Mouse (Mus musculus): Measurements from ENCODE around the gene Tmem140. TPM values are rescaled to one million over a fixed set of nuclear protein-coding genes. Genes with fewer than 3 reads are reported as not detected.
A peak's percentile ranks its signal among the peaks of the same experiment; 100 is the strongest.

The Tmem140 gene
- polyA plus RNA-seq, 1 experiment from 2014 or later, result 2.5 TPM

- Histone ChIP-seq H3K4me3 (replicated peaks) (peak within 1 kb of the TSS; percentile 68), H3K36me3 (0 out of 2 replicates have a peak, but pooled peaks cover 6% of the 10 kb centered on the region), H3K27ac (peak within 1 kb of the TSS; percentile 91), H3K4me1 (peaks cover 19% of the 10 kb centered on the region), H3K27me3 (replicated peaks) (no peaks in the 10 kb centered on the region), H3K9ac (peak within 1 kb of the TSS; percentile 76), H3K9me3 (no peaks in the 10 kb centered on the region), H3K4me2 (peak within 1 kb of the TSS; percentile 57)
- under 1% methylated on average over 56 of the region's 56 CpGs for WGBS
- peak; percentile 92 for ATAC-seq (ENCODE audit: insufficient read depth, low FRiP score, low read depth)
Observed at GRCm38 (mm10) chr6:34877509-34878321, 14.8 kb downstream of the Tmem140 start, which contains the start of gene Cyren. Gene Cyren, minus strand, starts transcription at chr6:34878060.

- Histone ChIP-seq H3K9ac (no peak overlapping the region), H3K4me2 (no peak overlapping the region), H3K27me3 (replicated peaks) (no peaks in the 10 kb centered on the region), H3K27ac (no peak overlapping the region), H3K36me3 (peaks cover 8% of the 10 kb centered on the region; the same call in 1 of the 2 replicates), H3K4me1 (peaks cover 19% of the 10 kb centered on the region), H3K9me3 (no peaks in the 10 kb centered on the region), H3K4me3 (replicated peaks) (no peak overlapping the region)
- ATAC-seq (ENCODE audit: insufficient read depth, low FRiP score, low read depth), result no peak
- 87% methylated on average over 16 of the region's 16 CpGs for WGBS
Observed at GRCm38 (mm10) chr6:34879101-34879740, 16.3 kb downstream of the Tmem140 start.

- Histone ChIP-seq H3K4me2 (no peak overlapping the region), H3K4me1 (peaks cover 19% of the 10 kb centered on the region), H3K4me3 (replicated peaks) (no peak overlapping the region), H3K36me3 (peaks cover 8% of the 10 kb centered on the region; the same call in 1 of the 2 replicates), H3K9me3 (no peaks in the 10 kb centered on the region), H3K27ac (no peak overlapping the region), H3K27me3 (replicated peaks) (no peaks in the 10 kb centered on the region), H3K9ac (no peak overlapping the region)
- ATAC-seq (ENCODE audit: insufficient read depth, low FRiP score, low read depth), result no peak
- WGBS, result 58% methylated on average over 6 of the region's 6 CpGs
Observed at GRCm38 (mm10) chr6:34879911-34880475, 17.0 kb downstream of the Tmem140 start.

- H3K27ac ChIP-seq, result no peak overlapping the region
- no peak overlapping the region for H3K4me2 ChIP-seq
- H3K27me3 ChIP-seq (replicated peaks), result no peaks in the 10 kb centered on the region
- no peaks in the 10 kb centered on the region for H3K9me3 ChIP-seq
- H3K9ac ChIP-seq, result no peak overlapping the region
- H3K4me1 ChIP-seq, result no peaks in the 10 kb centered on the region
- WGBS, result 74% methylated on average over 7 of the region's 7 CpGs
- peaks cover 22% of the 10 kb centered on the region for H3K36me3 ChIP-seq
- H3K4me3 ChIP-seq (replicated peaks), result no peak overlapping the region
- no peak for ATAC-seq (ENCODE audit: insufficient read depth, low FRiP score, low read depth)
Observed at GRCm38 (mm10) chr6:34884724-34885123, 21.8 kb downstream of the Tmem140 start.

GRCm38 (mm10) chr6:34887131-34887850, 24.3 kb downstream of the Tmem140 start:
- H3K4me1 ChIP-seq, result no peaks in the 10 kb centered on the region
- H3K4me3 ChIP-seq (replicated peaks), result no peak overlapping the region
- H3K9me3 ChIP-seq, result no peaks in the 10 kb centered on the region
- H3K9ac ChIP-seq, result no peak overlapping the region
- no peak overlapping the region for H3K27ac ChIP-seq
- no peak overlapping the region for H3K4me2 ChIP-seq
- no peak for ATAC-seq (ENCODE audit: insufficient read depth, low FRiP score, low read depth)
- H3K36me3 ChIP-seq, result peaks cover 17% of the 10 kb centered on the region
- WGBS, result 73% methylated on average over 6 of the region's 6 CpGs
- H3K27me3 ChIP-seq (replicated peaks), result no peaks in the 10 kb centered on the region

GRCm38 (mm10) chr6:34889185-34889584, 26.2 kb downstream of the Tmem140 start:
- no peak for ATAC-seq (ENCODE audit: insufficient read depth, low FRiP score, low read depth)
- Histone ChIP-seq H3K4me3 (replicated peaks) (no peak overlapping the region), H3K4me2 (no peak overlapping the region), H3K9ac (no peak overlapping the region), H3K27me3 (replicated peaks) (no peaks in the 10 kb centered on the region), H3K4me1 (no peaks in the 10 kb centered on the region), H3K27ac (no peak overlapping the region), H3K9me3 (no peaks in the 10 kb centered on the region), H3K36me3 (peaks cover 20% of the 10 kb centered on the region)
- 72% methylated on average over 4 of the region's 4 CpGs for WGBS

- no peak for ATAC-seq (ENCODE audit: insufficient read depth, low FRiP score, low read depth)
- Histone ChIP-seq H3K27ac (no peak overlapping the region), H3K27me3 (replicated peaks) (no peaks in the 10 kb centered on the region), H3K9me3 (no peaks in the 10 kb centered on the region), H3K36me3 (peaks cover 19% of the 10 kb centered on the region), H3K9ac (no peak overlapping the region), H3K4me1 (no peaks in the 10 kb centered on the region), H3K4me3 (replicated peaks) (no peak overlapping the region), H3K4me2 (no peak overlapping the region)
- WGBS, result 85% methylated on average over 7 of the region's 7 CpGs
Observed at GRCm38 (mm10) chr6:34895569-34895968, 32.6 kb downstream of the Tmem140 start.

- peaks cover 19% of the 10 kb centered on the region for H3K36me3 ChIP-seq
- WGBS, result 64% methylated on average over 16 of the region's 16 CpGs
- no peak for ATAC-seq (ENCODE audit: insufficient read depth, low FRiP score, low read depth)
Observed at GRCm38 (mm10) chr6:34896168-34896780, 33.3 kb downstream of the Tmem140 start.

GRCm38 (mm10) chr6:34899127-34899526, 36.2 kb downstream of the Tmem140 start:
- H3K4me2 ChIP-seq, result no peak overlapping the region
- H3K36me3 ChIP-seq, result peaks cover 14% of the 10 kb centered on the region
- H3K9ac ChIP-seq, result no peak overlapping the region
- no peak overlapping the region for H3K4me3 ChIP-seq (replicated peaks)
- 86% methylated on average over 2 of the region's 2 CpGs for WGBS
- no peak for ATAC-seq (ENCODE audit: insufficient read depth, low FRiP score, low read depth)
- peaks cover 6% of the 10 kb centered on the region; the same call in 1 of the 2 replicates for H3K4me1 ChIP-seq
- no peaks in the 10 kb centered on the region for H3K9me3 ChIP-seq
- no peaks in the 10 kb centered on the region for H3K27me3 ChIP-seq (replicated peaks)
- no peak overlapping the region for H3K27ac ChIP-seq

More at GRCm38 (mm10) chr6:34896168-34896780, 33.3 kb downstream of the Tmem140 start:
- H3K9ac ChIP-seq, result no peak overlapping the region
- H3K4me1 ChIP-seq, result no peaks in the 10 kb centered on the region
- H3K4me3 ChIP-seq (replicated peaks), result no peak overlapping the region
- no peak overlapping the region for H3K4me2 ChIP-seq
- H3K27ac ChIP-seq, result no peak overlapping the region
- no peaks in the 10 kb centered on the region for H3K27me3 ChIP-seq (replicated peaks)
- no peaks in the 10 kb centered on the region for H3K9me3 ChIP-seq

- Histone ChIP-seq H3K9ac (no peak overlapping the region), H3K27me3 (replicated peaks) (no peaks in the 10 kb centered on the region), H3K4me2 (no peak overlapping the region), H3K36me3 (peaks cover 13% of the 10 kb centered on the region; the same call in 1 of the 2 replicates), H3K4me3 (replicated peaks) (no peak overlapping the region), H3K9me3 (no peaks in the 10 kb centered on the region), H3K4me1 (peaks cover 6% of the 10 kb centered on the region; the same call in 1 of the 2 replicates), H3K27ac (no peak overlapping the region)
- ATAC-seq (ENCODE audit: insufficient read depth, low FRiP score, low read depth), result no peak
- 84% methylated on average over 2 of the region's 2 CpGs for WGBS
Observed at GRCm38 (mm10) chr6:34900990-34901389, 38.0 kb downstream of the Tmem140 start.

GRCm38 (mm10) chr6:34901911-34902444, 39.0 kb downstream of the Tmem140 start:
- H3K36me3 ChIP-seq, result peaks cover 17% of the 10 kb centered on the region; the same call in 1 of the 2 replicates
- H3K27ac ChIP-seq, result peak overlapping the region; percentile 44; the same call in 1 of the 2 replicates
- H3K27me3 ChIP-seq (replicated peaks), result no peaks in the 10 kb centered on the region
- H3K9ac ChIP-seq, result no peak overlapping the region
- peak overlapping the region; percentile 23; the same call in 1 of the 2 replicates for H3K4me2 ChIP-seq
- no peak for ATAC-seq (ENCODE audit: insufficient read depth, low FRiP score, low read depth)
- H3K4me1 ChIP-seq, result peaks cover 6% of the 10 kb centered on the region; the same call in 1 of the 2 replicates
- WGBS, result 46% methylated on average over 9 of the region's 9 CpGs
- H3K4me3 ChIP-seq (replicated peaks), result no peak overlapping the region
- no peaks in the 10 kb centered on the region for H3K9me3 ChIP-seq
